Mouse (Mus musculus) bone marrow macrophage, adult 2 months (primary cell): Measurements from ENCODE around the gene 4933424G06Rik.

ENCODE experiments used
- CTCF ChIP-seq: IDR thresholded peaks from 2 replicates; pipeline ENCODE4 v1.5.1; 2012; ENCODE audit warnings: low read depth, mild to moderate bottlenecking, low read length, moderate library complexity
- POLR2A ChIP-seq: IDR thresholded peaks from 2 replicates; pipeline ENCODE4 v1.6.1; 2012; ENCODE audit warnings: mild to moderate bottlenecking, low read depth, low read length, borderline replicate concordance

GRCm38 (mm10) chr1:36670256-36670655 is 39.7 kb upstream of the 4933424G06Rik start:
- TF ChIP-seq CTCF (no peak), POLR2A (no peak)
